Mouse (Mus musculus) layer of hippocampus, adult 18-20 months (tissue): ENCODE data around the gene Hmx2. TPM values are rescaled to one million over a fixed set of nuclear protein-coding genes. Genes with fewer than 3 reads are reported as not detected.
A peak's percentile ranks its signal among the peaks of the same experiment; 100 is the strongest.

Experiments used
- DNase-seq, 2 experiments: peaks; one replicate each; pipeline ENCODE4 v3.0.0; 2022; ENCODE audit warnings: low spot score in 2 of 2
- total RNA-seq, 2 experiments: library from RNA; stranded (reverse); gene quantifications; 2 replicates each; pipeline ENCODE4 v1.2.3; 2021

Gene Hmx2
- total RNA-seq, 2 experiments from 2014 or later: not detected

GRCm38 (mm10) chr7:131556541-131557271, 8.1 kb downstream of the Hmx2 start:
- DNase-seq: no peak

GRCm38 (mm10) chr7:131557751-131558150, 9.2 kb downstream of the Hmx2 start:
- DNase-seq: no peak

- DNase-seq: peak; percentile 88 to 97
These were observed 11.6 kb downstream of the Hmx2 start, which contains the start of gene Bub3 for GRCm38 (mm10) chr7:131559986-131560696. Gene Bub3, plus strand, starts transcription at chr7:131560222.

- DNase-seq: no peak
These were observed 12.1 kb downstream of the Hmx2 start for GRCm38 (mm10) chr7:131560697-131561042.

GRCm38 (mm10) chr7:131575246-131575645, 26.7 kb downstream of the Hmx2 start:
- no peak for DNase-seq

GRCm38 (mm10) chr7:131582178-131582577, 33.6 kb downstream of the Hmx2 start:
- no peak for DNase-seq

- no peak for DNase-seq
These were observed 37.0 kb downstream of the Hmx2 start for GRCm38 (mm10) chr7:131585551-131585950.

GRCm38 (mm10) chr7:131597779-131598482, 49.4 kb downstream of the Hmx2 start:
- peak in 1 of 2 experiments; percentile 10 for DNase-seq

GRCm38 (mm10) chr7:131598483-131598824, 49.9 kb downstream of the Hmx2 start:
- peak; percentile 7 to 54 for DNase-seq

GRCm38 (mm10) chr7:131602106-131602505, 53.5 kb downstream of the Hmx2 start:
- no peak for DNase-seq

GRCm38 (mm10) chr7:131603186-131603585, 54.6 kb downstream of the Hmx2 start:
- no peak for DNase-seq

GRCm38 (mm10) chr7:131604946-131605345, 56.4 kb downstream of the Hmx2 start:
- DNase-seq: no peak

GRCm38 (mm10) chr7:131605481-131605880, 56.9 kb downstream of the Hmx2 start:
- no peak for DNase-seq

Other genes with a start within 250 kb of the Hmx2 start
- gene Cuzd1, start 226.5 kb upstream of the Hmx2 start, total RNA-seq: not detected
- gene Fam24b, start 219.3 kb upstream of the Hmx2 start, total RNA-seq: under 1 TPM in 1 of 2 experiments, not detected in 1; 0.50 TPM
- gene Fam24a, start 214.9 kb upstream of the Hmx2 start, total RNA-seq: not detected
- gene 2310057M21Rik, start 186.0 kb upstream of the Hmx2 start, total RNA-seq: 10 to 100 TPM; 32.4 to 33.3 TPM
- 10 to 100 TPM; 47.4 to 48.0 TPM for gene Pstk, start 177.6 kb upstream of the Hmx2 start, total RNA-seq
- gene Ikzf5, start 138.3 kb upstream of the Hmx2 start, total RNA-seq: 10 to 100 TPM; 47.7 to 50.9 TPM
- 100 to 1,000 TPM; 107 to 108 TPM for gene Acadsb, start 138.2 kb upstream of the Hmx2 start, total RNA-seq
- not detected for gene Hmx3, start 5.9 kb upstream of the Hmx2 start, total RNA-seq
- 10 to 100 TPM; 60.9 to 63.2 TPM for gene Bub3, start 11.4 kb downstream of the Hmx2 start, total RNA-seq